23 mouse cellular contexts compared by ENCODE assay signal in the genomic region with DNA sequence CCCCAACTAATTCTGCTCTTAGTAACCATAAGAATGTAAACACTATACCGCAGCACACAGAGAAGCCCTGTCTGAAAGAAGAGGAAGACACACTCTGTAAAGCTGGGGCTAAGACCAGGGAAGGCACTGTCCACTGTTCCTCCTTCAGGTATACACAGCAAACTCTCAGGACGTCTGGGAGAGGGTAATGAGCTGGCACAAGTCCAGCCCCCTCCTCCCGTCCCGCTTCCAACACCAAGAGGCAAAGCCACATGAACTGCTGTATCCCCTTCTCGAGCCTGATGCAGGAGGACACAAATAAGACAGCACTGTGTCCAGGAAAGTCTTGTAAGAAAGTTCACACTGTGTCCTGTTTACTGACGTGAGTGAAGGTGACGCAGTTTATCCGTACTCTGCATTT. TPM values are rescaled to one million over a fixed set of nuclear protein-coding genes. Genes with fewer than 3 reads are reported as not detected.
A peak's percentile ranks its signal among the peaks of the same experiment; 100 is the strongest.
DNase-seq lines count a peak whose midpoint lies in the region; ATAC-seq and TF ChIP-seq lines count a peak whose summit lies in the region.
"Had no signal": no experiment of that assay in that cellular context is flagged by ENCODE, and none has a peak within 500 bp of the region (broad histone marks: within the 10 kb centered on the region; RNA-seq: fewer than 3 reads in every experiment).

No protein-coding gene starts in this region.

- TF ChIP-seq POLR2A in heart, adult 2 months (IDR thresholded peaks at IDR 0.05; ENCODE audit: insufficient read depth, low read depth, low read length): no peak

- H3K9me3 ChIP-seq in heart, embryonic 11.5 days (replicated peaks; ENCODE audit: control insufficient read depth, low read length): no peaks in the 10 kb centered on the region
- H3K9me3 ChIP-seq: G1E; hindbrain, embryonic 10.5 days; liver, embryonic 13.5 days; lung, embryonic 15.5 days; megakaryocyte, embryonic 14.5 days; midbrain, embryonic 13.5 days had no signal

- no peak overlapping the region for H3K4me3 ChIP-seq in heart, adult 2 months
- H3K4me3 ChIP-seq in heart, embryonic 11.5 days (ENCODE audit: low read depth, low read length): no peak overlapping the region
- no peak overlapping the region for H3K4me3 ChIP-seq in brown adipose tissue, adult 24 weeks (ENCODE audit: insufficient read depth, low read depth, low read length)
- H3K4me3 ChIP-seq: hindbrain, embryonic 10.5 days; liver, embryonic 13.5 days; lung, embryonic 15.5 days; megakaryocyte, embryonic 14.5 days; midbrain, embryonic 13.5 days had no signal

- H3K27ac ChIP-seq in heart, adult 2 months: peak overlapping the region; percentile 65; the same call in 1 of the 2 replicates
- no peak overlapping the region for H3K27ac ChIP-seq in heart, embryonic 11.5 days (ENCODE audit: low read depth, low read length)
- H3K27ac ChIP-seq in brown adipose tissue, adult 24 weeks (replicated peaks; ENCODE audit: low read depth, low read length): peak overlapping the region; percentile 79
- H3K27ac ChIP-seq: hindbrain, embryonic 10.5 days; hindbrain, postnatal 0 days; liver, embryonic 13.5 days; lung, embryonic 15.5 days; midbrain, embryonic 13.5 days had no signal

- H3K4me2 ChIP-seq in heart, embryonic 11.5 days: no peak overlapping the region
- H3K4me2 ChIP-seq: liver, embryonic 13.5 days; lung, embryonic 15.5 days; midbrain, embryonic 13.5 days had no signal

- DNase-seq in heart, adult 2 months: no peak
- DNase-seq in kidney, postnatal 4 days: peak; percentile 40 to 59
- no peak for DNase-seq in kidney, adult 9 months
- peak; percentile 5 for DNase-seq in NIH3T3 (ENCODE audit: low read depth)
- no peak for DNase-seq in frontal cortex, postnatal 36 days (ENCODE audit: low spot score in 2 of 2)
- DNase-seq: adrenal gland, adult 8-10 months; B cell, adult 2 months; cerebellum, adult 11 months; cerebellum, adult 9-11 months; forebrain, postnatal 0 days; kidney, adult 18-20 months; kidney, postnatal 14 days; liver, embryonic 13.5 days had no signal

- no peak overlapping the region for H3K9ac ChIP-seq in heart, adult 2 months (ENCODE audit: low read depth, low read length)
- no peak overlapping the region for H3K9ac ChIP-seq in heart, embryonic 11.5 days (ENCODE audit: low read depth, low read length)
- H3K9ac ChIP-seq: forebrain, postnatal 0 days; liver, embryonic 13.5 days; lung, embryonic 15.5 days; midbrain, embryonic 13.5 days had no signal

- no peaks in the 10 kb centered on the region for H3K27me3 ChIP-seq in heart, adult 2 months (ENCODE audit: control insufficient read depth, insufficient read depth, low read length)
- H3K27me3 ChIP-seq in heart, embryonic 11.5 days (ENCODE audit: control insufficient read depth, insufficient read depth, low read length): no peaks in the 10 kb centered on the region
- H3K27me3 ChIP-seq: CH12.LX; liver, embryonic 13.5 days; lung, embryonic 15.5 days had no signal

- TF ChIP-seq EP300 in heart, adult 2 months (IDR thresholded peaks at IDR 0.05; ENCODE audit: insufficient read depth, low read depth, low read length): no peak

- no peak for TF ChIP-seq CTCF in heart, adult 2 months (IDR thresholded peaks at IDR 0.05)

- peaks cover 20% of the 10 kb centered on the region for H3K36me3 ChIP-seq in heart, adult 2 months (ENCODE audit: control insufficient read depth, insufficient read depth, low read length)
- H3K36me3 ChIP-seq in heart, embryonic 11.5 days (ENCODE audit: control insufficient read depth, insufficient read depth, low read length): no peaks in the 10 kb centered on the region
- H3K36me3 ChIP-seq: hindbrain, embryonic 10.5 days; liver, embryonic 13.5 days; lung, embryonic 15.5 days; midbrain, embryonic 13.5 days had no signal

- intact Hi-C loops in heart, adult 2 months (cut with DNase I): no loop called here

- H3K79me2 ChIP-seq in heart, adult 2 months (replicated peaks; ENCODE audit: control insufficient read depth, insufficient read depth, low read length): no peaks in the 10 kb centered on the region

- WGBS in heart, adult 2 months: 39% methylated on average over 8 of the region's 8 CpGs
- WGBS in heart, embryonic 11.5 days (ENCODE audit: insufficient replicate concordance): 59% methylated on average over 8 of the region's 8 CpGs

- no peak for ATAC-seq in heart, embryonic 11.5 days (replicated peaks; ENCODE audit: insufficient number of reproducible peaks, low FRiP score, low TSS enrichment)
- ATAC-seq in monocyte, adult 5-6 weeks (replicated peaks; ENCODE audit: insufficient number of reproducible peaks, low FRiP score, low TSS enrichment, poor library complexity, severe bottlenecking): no peak
- ATAC-seq: forebrain, postnatal 0 days; hindbrain, postnatal 0 days; midbrain, embryonic 13.5 days had no signal

- peaks cover 24% of the 10 kb centered on the region for H3K4me1 ChIP-seq in heart, adult 2 months (ENCODE audit: control insufficient read depth, insufficient read depth, low read length)
- H3K4me1 ChIP-seq in heart, embryonic 11.5 days (ENCODE audit: control insufficient read depth, insufficient read depth, low read length): no peaks in the 10 kb centered on the region; the same call in 1 of the 2 replicates
- peaks cover 27% of the 10 kb centered on the region for H3K4me1 ChIP-seq in brown adipose tissue, adult 24 weeks (ENCODE audit: control insufficient read depth, insufficient read depth, insufficient read length, low read length)

RNA-seq across cellular contexts. Expression of gene Mgat4a, which starts 40.1 kb away (rescaled TPM):
- total RNA-seq in heart, adult 2 months (2021): 10 to 100 TPM in 1 of 2 experiments, 1 to 10 TPM in 1; 8.7 to 11.8 TPM
- polyA plus RNA-seq in heart, adult 2 months (2012; rRNA removed): 4.5 and 7.6 TPM in 2 replicates
- 3.0 and 3.3 TPM in 2 replicates for polyA plus RNA-seq in heart, embryonic 11.5 days (2014; fragmentation: Nextera tagmentation; extraction: Ambion mirVana)
- 2.2 and 2.4 TPM in 2 replicates for polyA plus RNA-seq in brown adipose tissue, adult 24 weeks (2012; ENCODE audit: insufficient read depth, insufficient read length, missing spikeins)
- total RNA-seq in monocyte, adult 5-6 weeks (2017): 19.1 to 38.8 TPM (median 27.1 TPM) in 3 replicates

Comparison
In these comparisons a context has a peak if more than half of its experiments do, and no peak if none do; other contexts are left out.
1. DNase-seq: peak in kidney, postnatal 4 days (2 of 2) and NIH3T3 (single experiment); none in heart, adult 2 months (0 of 2), kidney, adult 9 months (single experiment) and frontal cortex, postnatal 36 days (0 of 2).